Mouse (Mus musculus) liver (tissue): Measurements from ENCODE around the gene Cib1.

ENCODE experiments used
- DNase-seq: peaks from one replicate; pipeline ENCODE4 v3.0.0-alpha.2; 2020; ENCODE audit warnings: mixed read lengths

The Cib1 gene

DNA sequence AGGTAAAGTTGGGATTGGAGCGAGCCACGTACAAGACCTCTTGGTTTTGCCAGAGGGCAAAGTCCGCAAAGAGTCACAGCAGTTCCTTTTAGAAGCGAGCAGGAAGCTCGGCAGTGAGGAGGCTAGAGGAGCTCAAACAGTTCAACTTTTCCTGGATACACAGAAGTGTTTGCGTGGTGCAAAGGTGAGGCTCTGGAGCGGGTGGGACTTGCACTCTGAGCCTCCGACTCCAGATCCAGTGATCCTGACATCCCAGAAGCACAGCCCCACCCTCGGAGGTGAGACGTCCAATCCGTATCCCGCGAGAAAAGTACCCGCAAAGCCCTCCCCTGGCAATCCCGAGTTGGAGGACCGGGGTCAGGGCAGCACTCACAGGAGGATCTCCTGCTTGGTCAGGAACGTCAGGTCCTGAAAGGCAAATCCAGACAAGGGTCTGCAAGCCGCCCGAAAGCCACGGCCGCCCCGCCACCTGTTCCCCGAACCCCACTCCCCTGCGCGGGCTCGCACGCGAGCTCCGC is 583 bp downstream of the Cib1 start:
- peak; percentile 70 for DNase-seq

- no peak for DNase-seq
Measured at GRCm38 (mm10) chr7:80230196-80230595, 2.4 kb downstream of the Cib1 start.

GRCm38 (mm10) chr7:80227065-80227464 is 5.5 kb downstream of the Cib1 start:
- DNase-seq: no peak

GRCm38 (mm10) chr7:80221179-80221750 is 11.3 kb downstream of the Cib1 start:
- no peak for DNase-seq

- no peak for DNase-seq
Measured at GRCm38 (mm10) chr7:80220237-80220797, 12.3 kb downstream of the Cib1 start.

DNA sequence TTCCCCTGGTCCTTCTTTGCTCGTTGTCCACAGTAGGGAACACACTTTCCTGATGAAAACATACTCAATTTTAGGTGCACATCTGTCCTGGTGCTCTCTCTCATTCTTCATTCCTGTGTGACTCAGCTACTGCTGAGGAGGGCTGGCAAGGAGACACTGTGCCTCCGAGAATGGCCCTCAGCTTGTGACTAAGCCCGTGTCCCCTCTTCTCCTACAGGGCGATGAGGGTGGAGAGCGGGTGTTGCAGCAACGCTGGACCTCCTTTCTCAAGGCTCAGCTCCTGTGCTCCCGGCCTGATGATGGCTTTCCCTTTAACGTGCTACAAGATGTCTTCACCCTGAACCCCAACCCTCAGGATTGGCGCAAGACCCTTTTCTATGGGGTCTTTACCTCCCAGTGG is 13.9 kb downstream of the Cib1 start:
- no peak for DNase-seq

- DNase-seq: no peak
Measured at GRCm38 (mm10) chr7:80216566-80216965, 16.0 kb downstream of the Cib1 start.

- DNase-seq: peak; percentile 86
Measured at GRCm38 (mm10) chr7:80215398-80215797, 17.2 kb downstream of the Cib1 start.

DNA sequence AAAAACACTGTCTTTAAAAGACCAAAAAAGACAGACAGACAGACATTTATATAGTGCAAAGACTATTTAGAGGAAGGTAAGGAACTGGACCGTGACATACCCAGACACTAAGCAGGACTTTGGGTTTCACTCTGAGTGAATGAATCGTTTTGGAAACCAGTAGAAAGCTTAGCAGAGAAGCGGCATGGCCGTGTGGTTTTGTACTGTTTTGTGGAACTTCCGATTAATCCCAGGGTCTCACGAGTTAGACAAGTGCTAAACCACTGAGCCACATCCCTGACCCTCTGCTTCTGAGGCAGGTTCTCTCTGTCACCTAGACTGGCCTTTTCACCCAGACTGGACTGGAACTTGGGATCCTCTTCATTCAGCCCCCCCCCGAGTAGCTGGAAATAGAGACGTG is 18.2 kb downstream of the Cib1 start:
- DNase-seq: no peak

- DNase-seq: no peak
Measured at GRCm38 (mm10) chr7:80213604-80214003, 19.0 kb downstream of the Cib1 start.

- DNase-seq: peak; percentile 2
Measured at GRCm38 (mm10) chr7:80210982-80211381, 21.6 kb downstream of the Cib1 start.

GRCm38 (mm10) chr7:80209669-80210068 is 22.9 kb downstream of the Cib1 start:
- DNase-seq: peak; percentile 62

DNA sequence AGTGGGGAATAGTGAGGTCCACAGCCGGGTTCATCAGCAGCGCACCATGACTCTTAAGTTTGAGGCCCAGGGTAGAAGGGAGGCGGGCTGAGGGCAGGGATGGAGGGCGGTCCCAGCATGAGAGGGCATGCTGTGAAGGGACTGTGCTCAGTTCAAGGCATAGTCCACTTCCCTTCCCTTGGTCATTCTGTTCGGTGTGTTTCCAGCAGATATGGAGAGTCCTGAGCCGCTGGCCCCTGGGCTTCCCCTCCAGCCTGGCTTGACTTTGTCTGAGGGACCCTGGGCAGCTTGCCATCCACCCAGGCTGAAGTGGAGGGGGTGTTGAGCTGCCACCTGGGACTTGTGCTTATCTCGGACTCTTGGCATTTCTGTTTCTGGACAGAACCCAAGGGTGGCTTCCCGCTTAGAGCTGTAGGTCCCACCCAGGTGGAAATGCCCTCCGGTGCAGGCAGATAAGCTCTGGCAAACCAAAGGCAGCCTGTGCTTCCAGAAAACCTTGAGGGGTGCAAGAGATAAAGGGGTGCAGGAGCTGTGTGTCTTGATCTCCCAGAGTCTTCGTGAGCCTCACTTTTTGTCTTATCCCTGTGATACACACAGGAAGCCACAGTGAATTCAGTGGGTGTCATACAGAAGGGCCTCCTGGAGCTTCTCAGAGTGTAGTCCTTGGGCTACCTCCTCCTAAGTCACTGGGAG is 23.7 kb downstream of the Cib1 start:
- peak; percentile 93 for DNase-seq

GRCm38 (mm10) chr7:80208026-80208642 is 24.5 kb downstream of the Cib1 start:
- DNase-seq: peak; percentile 77

DNA sequence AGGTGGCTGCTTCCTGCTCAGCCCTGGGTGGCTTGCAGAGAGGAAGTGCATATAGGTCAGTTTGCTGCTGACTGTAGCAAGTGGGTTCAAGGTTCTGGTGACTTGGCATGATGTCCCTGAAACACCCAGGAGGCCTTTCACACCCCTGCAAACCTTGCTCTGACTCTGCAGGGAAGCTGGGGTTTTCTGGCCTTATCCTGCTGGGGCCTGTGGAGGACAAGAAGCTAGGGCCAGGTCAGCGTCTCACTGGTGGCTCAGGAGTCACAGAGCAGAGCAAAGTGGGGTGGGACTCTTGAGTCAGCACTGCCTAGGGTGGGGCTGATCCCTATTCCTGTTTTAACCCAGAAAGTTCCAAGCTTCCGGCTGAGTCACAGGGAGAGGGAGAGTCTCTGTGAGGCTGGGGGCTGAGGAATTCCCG is 25.3 kb downstream of the Cib1 start:
- DNase-seq: peak; percentile 80

- DNase-seq: no peak
Measured at GRCm38 (mm10) chr7:80205705-80206589, 26.7 kb downstream of the Cib1 start.

DNA sequence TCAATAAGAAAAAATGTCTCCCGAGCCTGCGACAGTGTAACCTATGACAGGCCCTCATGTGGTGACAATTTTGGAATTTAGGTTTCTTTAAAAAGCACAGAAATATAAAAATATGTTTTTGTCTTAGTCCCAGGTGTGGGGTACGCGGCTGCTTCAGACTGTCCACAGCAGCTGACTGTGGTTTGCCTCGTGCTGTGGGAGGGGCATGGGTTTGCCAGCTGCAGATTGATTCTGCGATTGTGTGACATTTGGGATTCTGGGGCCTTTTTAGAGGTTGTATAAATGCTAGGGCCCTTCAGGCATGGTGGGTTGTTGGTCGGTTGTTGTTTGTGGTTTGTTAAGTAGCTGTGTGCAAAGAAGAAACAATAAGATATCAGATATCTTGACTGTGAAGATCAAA is 27.7 kb downstream of the Cib1 start:
- DNase-seq: peak; percentile 51

DNA sequence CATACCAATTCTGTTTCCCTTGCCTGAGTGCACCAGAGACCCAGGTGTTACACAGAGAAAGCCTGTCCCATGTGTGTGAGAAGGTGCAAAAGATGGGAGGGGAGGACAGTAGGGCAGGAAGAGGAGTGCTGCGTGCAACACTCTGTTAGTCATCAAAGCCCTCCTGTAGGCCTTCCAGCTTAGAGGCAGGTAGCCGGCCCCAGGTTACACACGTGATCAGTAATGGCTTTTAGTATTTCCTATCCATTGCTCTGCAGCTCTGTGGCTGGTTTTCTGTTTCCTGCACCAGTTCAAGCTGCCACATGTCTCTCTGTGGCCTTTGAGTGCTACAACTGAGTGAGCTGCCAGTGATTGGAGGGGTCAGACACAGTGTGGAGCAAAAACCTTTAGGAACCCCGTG is 28.3 kb downstream of the Cib1 start:
- no peak for DNase-seq

- DNase-seq: peak; percentile 61
Measured at GRCm38 (mm10) chr7:80203638-80204096, 28.9 kb downstream of the Cib1 start.

DNA sequence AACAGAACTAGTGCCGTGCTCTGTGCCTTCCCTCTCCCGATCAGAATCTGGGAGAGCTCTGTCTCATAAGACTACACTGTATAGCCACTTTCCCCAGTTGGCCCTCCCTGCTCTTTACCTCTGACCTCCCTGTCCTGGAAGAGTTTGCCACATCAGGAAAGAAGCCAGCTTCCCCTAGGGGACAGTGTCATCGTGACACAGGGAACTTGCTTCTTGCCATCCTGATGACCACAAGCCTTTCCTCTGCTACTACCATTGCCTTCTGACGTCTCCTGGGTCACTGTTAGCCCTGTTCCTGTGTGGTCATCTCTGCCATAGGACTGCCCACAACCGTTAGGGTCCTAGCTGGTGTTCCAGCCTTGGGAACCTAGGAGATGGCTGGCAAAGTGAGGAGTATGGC is 29.7 kb downstream of the Cib1 start:
- DNase-seq: no peak

DNA sequence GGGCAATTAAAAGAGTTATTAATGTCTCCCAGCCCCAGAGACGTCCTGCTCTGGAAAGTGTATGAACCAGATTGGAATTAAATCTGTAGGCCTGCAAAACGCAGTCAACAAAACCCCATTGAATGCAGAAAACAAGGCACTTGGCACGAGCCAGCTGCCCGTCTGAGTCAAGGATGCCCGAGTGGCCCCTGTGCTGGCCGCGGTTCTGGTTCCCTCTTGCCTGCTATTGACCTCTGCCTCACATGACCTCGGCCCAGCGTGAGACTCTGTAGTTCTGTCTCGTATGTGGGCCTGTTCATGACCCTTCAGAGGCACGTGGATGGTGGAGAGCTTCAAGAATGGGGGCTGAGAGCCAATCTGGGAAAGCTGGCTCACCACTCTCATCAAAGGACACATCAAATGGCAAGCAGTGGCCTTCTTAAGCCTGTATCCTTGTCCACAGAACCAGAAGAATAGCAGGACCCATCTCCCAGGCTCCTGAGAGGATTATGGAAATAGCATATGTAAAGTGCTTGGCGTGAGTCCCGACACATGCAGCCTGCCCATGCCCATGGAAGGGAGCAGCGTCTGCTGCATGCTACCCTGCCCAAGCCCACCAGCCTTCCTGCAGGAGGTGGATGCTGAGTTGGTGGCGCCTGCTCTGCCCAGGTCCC is 30.6 kb downstream of the Cib1 start:
- no peak for DNase-seq

DNA sequence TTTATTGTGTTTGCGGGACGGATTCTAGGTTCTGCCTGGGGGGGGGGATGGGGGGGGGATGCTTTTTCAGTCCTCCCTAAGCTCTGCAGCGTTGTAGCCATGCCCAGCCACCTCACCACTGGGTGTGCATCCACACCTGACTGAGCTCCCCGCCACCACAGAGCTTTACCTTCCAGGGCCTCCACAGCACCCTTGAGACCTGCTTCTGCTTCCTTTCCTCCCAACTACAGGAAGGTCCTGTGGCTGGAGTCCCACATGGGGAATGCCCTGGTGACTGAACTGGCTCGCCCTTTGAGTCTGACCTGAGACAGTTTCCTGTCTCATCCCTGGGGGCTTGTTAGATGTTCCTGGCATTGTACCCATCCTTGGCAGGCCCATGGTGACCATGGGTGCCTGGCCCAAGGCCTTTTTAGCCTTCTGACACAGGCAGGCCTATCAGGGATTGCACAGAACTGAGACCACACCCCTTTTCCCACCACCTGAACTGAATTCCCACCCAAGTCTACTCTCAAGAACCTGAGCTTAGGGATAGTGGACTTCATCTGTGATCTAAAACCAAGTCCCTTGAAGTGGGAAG is 31.6 kb downstream of the Cib1 start:
- peak; percentile 11 for DNase-seq
